Mouse (Mus musculus) C2C12 (cell line): Measurements from ENCODE around the gene Gprc5c. TPM values are rescaled to one million over a fixed set of nuclear protein-coding genes. Genes with fewer than 3 reads are reported as not detected.

Source experiments
- H3K27me3 ChIP-seq: one replicate; pipeline ENCODE4 v1.6.1; 2011; ENCODE audit not compliant: control insufficient read depth, insufficient read depth, insufficient read length
- H3K36me3 ChIP-seq: one replicate; pipeline ENCODE4 v1.6.1; 2011; ENCODE audit not compliant: control insufficient read depth, insufficient read depth
- H3K4me3 ChIP-seq: one replicate; pipeline ENCODE4 v1.5.1; 2011; ENCODE audit warnings: mild to moderate bottlenecking, control low read depth; ENCODE audit not compliant: poor library complexity, insufficient read depth, severe bottlenecking
- H3K79me2 ChIP-seq: one replicate; pipeline ENCODE4 v1.6.1; 2011; ENCODE audit not compliant: control insufficient read depth, insufficient read depth
- H3K79me3 ChIP-seq: one replicate; pipeline ENCODE4 v1.6.1; 2011; ENCODE audit warnings: low read depth, control low read depth
- H3ac ChIP-seq: one replicate; pipeline ENCODE3; 2011; ENCODE audit warnings: low read depth; ENCODE audit not compliant: control insufficient read depth, insufficient read length
- CEBPB ChIP-seq: IDR thresholded peaks from one replicate; pipeline ENCODE4 v1.6.1; 2011; ENCODE audit warnings: low read depth, mild to moderate bottlenecking, control low read depth, moderate library complexity
- CTCF ChIP-seq: IDR thresholded peaks from one replicate; pipeline ENCODE4 v1.5.1; 2011; ENCODE audit not compliant: control insufficient read depth, insufficient read depth, insufficient read length
- FOSL1 ChIP-seq: IDR thresholded peaks from one replicate; pipeline ENCODE4 v1.8.0; 2011; ENCODE audit warnings: mild to moderate bottlenecking, low read length; ENCODE audit not compliant: poor library complexity, insufficient read depth, severe bottlenecking
- MAX ChIP-seq: IDR thresholded peaks from one replicate; pipeline ENCODE4 v1.6.1; 2011; ENCODE audit warnings: mild to moderate bottlenecking, control low read depth
- MYOD1 ChIP-seq: IDR thresholded peaks from one replicate; pipeline ENCODE4 v1.6.1; 2011; ENCODE audit warnings: low read depth; ENCODE audit not compliant: control insufficient read depth, insufficient read length
- MYOG ChIP-seq: IDR thresholded peaks from one replicate; pipeline ENCODE4 v1.6.1; 2011; ENCODE audit not compliant: control insufficient read depth, insufficient read length; ENCODE audit errors: extremely low read depth
- USF1 ChIP-seq: IDR thresholded peaks from one replicate; pipeline ENCODE4 v1.6.1; 2011; ENCODE audit warnings: low read depth, mild to moderate bottlenecking, control low read depth, moderate library complexity
- polyA plus RNA-seq: library from polyadenylated mRNA; unstranded; fragments of >200 nt; fragmentation: generic; extraction: Trizol; gene quantifications from one replicate; pipeline ENCODE4 v1.2.1, GENCODE M21; 2012; ENCODE audit warnings: missing spikeins

The Gprc5c gene
- polyA plus RNA-seq, 1 experiment = 0.75 TPM

DNA sequence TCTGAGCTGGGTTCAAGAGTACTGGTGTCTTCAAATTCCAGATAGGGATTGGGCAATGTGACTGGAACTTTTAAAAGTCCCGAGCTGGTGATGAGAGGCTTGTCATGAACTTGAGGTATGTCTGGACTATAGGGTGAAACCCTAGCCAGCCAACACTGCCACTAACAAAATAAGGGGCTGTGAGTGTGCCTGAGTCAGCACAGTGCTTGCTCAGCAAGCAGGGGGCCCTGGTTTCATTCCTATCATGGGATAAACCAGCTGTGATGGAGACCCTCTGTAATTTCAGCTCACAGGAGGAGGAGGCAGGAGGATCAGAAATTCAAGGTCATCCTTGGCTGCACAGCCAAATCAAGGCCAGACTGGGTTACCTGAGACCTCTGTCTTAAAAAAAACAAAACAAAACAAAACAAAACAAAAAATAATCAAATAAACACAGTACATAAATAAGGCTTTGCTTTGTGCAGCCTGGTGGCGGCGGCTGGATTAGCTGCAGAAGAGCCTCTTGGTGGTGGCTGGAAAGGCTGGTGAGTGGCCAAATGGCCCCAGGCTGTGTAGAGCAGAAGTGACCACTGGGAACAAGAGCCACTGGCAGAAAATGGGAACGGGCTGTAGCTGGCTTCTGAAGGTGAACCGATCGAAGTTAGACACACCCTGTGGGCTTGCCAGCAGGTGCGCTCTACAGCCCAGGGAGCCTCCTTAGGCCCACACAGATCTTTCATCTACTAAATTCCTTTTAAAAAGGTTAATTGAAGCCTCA is 6.3 kb upstream of the Gprc5c start:
- H3ac ChIP-seq = no peak overlapping the region
- H3K4me3 ChIP-seq = no peak overlapping the region
- H3K27me3 ChIP-seq = no peaks in the 10 kb centered on the region
- TF ChIP-seq USF1 = no peak
- TF ChIP-seq MYOG = no peak
- TF ChIP-seq MAX = no peak
- TF ChIP-seq CTCF = no peak
- TF ChIP-seq MYOD1 = no peak
- no peak for TF ChIP-seq CEBPB
- no peak for TF ChIP-seq FOSL1
- H3K36me3 ChIP-seq = no peaks in the 10 kb centered on the region
- H3K79me3 ChIP-seq = no peaks in the 10 kb centered on the region
- no peaks in the 10 kb centered on the region for H3K79me2 ChIP-seq

DNA sequence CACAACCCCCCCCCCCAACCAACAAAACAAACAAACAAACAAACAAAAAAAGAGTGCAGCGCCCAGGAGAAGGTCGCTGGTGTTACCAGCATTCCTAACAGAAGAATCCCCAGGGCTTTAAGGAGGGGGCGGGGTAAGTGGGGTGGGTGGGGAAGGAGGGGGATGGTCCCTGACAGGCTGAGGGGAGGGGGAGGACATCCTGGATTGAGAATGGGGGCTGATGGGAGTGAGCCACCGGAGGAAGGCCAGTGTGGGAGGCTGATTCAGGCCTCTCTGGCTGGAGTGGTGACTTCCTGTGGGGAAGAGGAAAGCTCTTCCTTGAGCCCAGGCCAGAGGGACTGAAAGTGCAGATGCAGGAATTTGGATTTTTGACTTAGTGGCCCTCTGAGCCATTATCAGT is 4.6 kb upstream of the Gprc5c start:
- Histone ChIP-seq H3K4me3 (no peak overlapping the region), H3K36me3 (no peaks in the 10 kb centered on the region), H3K27me3 (peaks cover 2% of the 10 kb centered on the region), H3ac (no peak overlapping the region), H3K79me2 (no peaks in the 10 kb centered on the region), H3K79me3 (no peaks in the 10 kb centered on the region)
- TF ChIP-seq CEBPB = no peak
- TF ChIP-seq FOSL1 = no peak
- TF ChIP-seq USF1 = no peak
- TF ChIP-seq CTCF = no peak
- no peak for TF ChIP-seq MAX
- TF ChIP-seq MYOD1 = no peak
- no peak for TF ChIP-seq MYOG

GRCm38 (mm10) chr11:114847008-114847407 is 3.9 kb upstream of the Gprc5c start:
- H3ac ChIP-seq = no peak overlapping the region
- no peaks in the 10 kb centered on the region for H3K79me2 ChIP-seq
- H3K79me3 ChIP-seq = no peaks in the 10 kb centered on the region
- H3K4me3 ChIP-seq = no peak overlapping the region
- H3K27me3 ChIP-seq = peaks cover 8% of the 10 kb centered on the region
- no peaks in the 10 kb centered on the region for H3K36me3 ChIP-seq
- TF ChIP-seq USF1 (no peak), MYOG (no peak), MYOD1 (no peak), CEBPB (no peak), FOSL1 (no peak), MAX (no peak), CTCF (no peak)

GRCm38 (mm10) chr11:114849572-114849971 is 1.4 kb upstream of the Gprc5c start:
- Histone ChIP-seq H3K27me3 (peaks cover 20% of the 10 kb centered on the region), H3ac (no peak overlapping the region), H3K79me3 (no peaks in the 10 kb centered on the region), H3K36me3 (no peaks in the 10 kb centered on the region), H3K4me3 (no peak overlapping the region), H3K79me2 (no peaks in the 10 kb centered on the region)
- no peak for TF ChIP-seq USF1
- no peak for TF ChIP-seq MYOD1
- TF ChIP-seq CEBPB = no peak
- no peak for TF ChIP-seq MAX
- TF ChIP-seq FOSL1 = no peak
- no peak for TF ChIP-seq MYOG
- TF ChIP-seq CTCF = no peak

- Histone ChIP-seq H3K27me3 (peaks cover 20% of the 10 kb centered on the region), H3ac (no peak overlapping the region), H3K36me3 (no peaks in the 10 kb centered on the region), H3K4me3 (no peak overlapping the region), H3K79me3 (no peaks in the 10 kb centered on the region), H3K79me2 (no peaks in the 10 kb centered on the region)
- TF ChIP-seq MAX (no peak), USF1 (no peak), MYOD1 (no peak), CTCF (no peak), MYOG (no peak), FOSL1 (no peak), CEBPB (no peak)
These were observed 893 bp upstream of the Gprc5c start for GRCm38 (mm10) chr11:114850066-114850451.

DNA sequence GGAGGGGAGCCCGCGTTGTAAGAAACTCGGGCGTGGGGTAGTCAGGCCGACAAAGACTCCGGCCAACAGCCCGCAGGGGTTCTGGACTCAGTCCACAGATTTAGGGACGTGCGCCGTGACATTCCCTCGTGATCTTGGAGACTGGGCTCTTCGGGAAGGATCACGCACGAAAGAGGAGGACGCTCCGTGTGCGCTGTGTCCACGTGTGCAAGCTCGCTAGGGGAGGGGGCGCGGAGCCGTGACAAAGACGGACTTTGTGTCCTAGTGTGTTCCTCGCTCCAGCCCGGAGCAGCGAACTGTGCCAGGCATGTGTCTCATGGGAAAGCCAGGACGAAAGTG is 286 bp downstream of the Gprc5c start:
- Histone ChIP-seq H3K79me3 (no peaks in the 10 kb centered on the region), H3K79me2 (no peaks in the 10 kb centered on the region), H3K27me3 (peaks cover 20% of the 10 kb centered on the region), H3K4me3 (peak overlapping the region; percentile 21), H3K36me3 (no peaks in the 10 kb centered on the region), H3ac (peak overlapping the region; percentile 58)
- no peak for TF ChIP-seq MYOD1
- TF ChIP-seq FOSL1 = no peak
- no peak for TF ChIP-seq MAX
- no peak for TF ChIP-seq CTCF
- no peak for TF ChIP-seq MYOG
- TF ChIP-seq USF1 = no peak
- TF ChIP-seq CEBPB = no peak
